Mouse (Mus musculus) spleen, adult 2 months (tissue): Measurements from ENCODE around the gene Abca17.

Experiments
- CTCF ChIP-seq: fragments of 200-500 bp; IDR thresholded peaks from 2 replicates; pipeline ENCODE4 v1.5.1; 2011; ENCODE audit warnings: mild to moderate bottlenecking, inconsistent platforms; ENCODE audit not compliant: insufficient read depth, insufficient read length, insufficient replicate concordance; ENCODE audit errors: extremely low read depth
- POLR2A ChIP-seq: fragments of 200-500 bp; IDR thresholded peaks from 2 replicates; pipeline ENCODE4 v1.6.1; 2011; ENCODE audit warnings: low read depth, low read length, inconsistent platforms

DNA sequence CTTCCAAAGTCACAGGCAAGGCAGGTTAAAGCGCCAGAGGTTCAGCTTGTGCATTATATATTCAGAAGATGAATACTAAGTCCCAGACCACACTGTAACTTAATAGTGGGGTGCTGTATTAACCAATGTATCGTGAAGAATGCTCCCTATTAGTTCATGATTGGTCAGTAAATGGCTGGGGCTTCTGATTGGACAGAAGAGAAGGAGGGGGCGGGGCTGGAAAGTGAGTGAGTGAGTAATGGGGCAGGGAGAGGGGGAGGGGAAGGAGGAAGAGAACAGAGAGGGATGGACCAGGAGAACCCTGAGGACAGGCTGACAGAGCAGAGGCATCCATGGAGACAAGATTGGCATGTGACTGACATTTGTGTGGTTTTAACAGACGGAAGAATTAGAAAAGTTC is 134.0 kb downstream of the Abca17 start:
- TF ChIP-seq CTCF = no peak
- no peak for TF ChIP-seq POLR2A
